Mouse (Mus musculus): ENCODE results near the gene Tusc2. TPM values are rescaled to one million over a fixed set of nuclear protein-coding genes. Genes with fewer than 3 reads are reported as not detected.

Tusc2 gene
- total and polyA plus RNA-seq, 3 experiments, result 36.2 to 48.9 TPM; not detected in 1

- Histone ChIP-seq H3K9me3 (replicated peaks; ENCODE audit: insufficient read depth, low read length) (no peaks in the 10 kb centered on the region), H3K4me3 (ENCODE audit: control insufficient read depth in 1 of 2, insufficient read depth in 1 of 2, low read depth in 2 of 2, low read length in 2 of 2) (no peak overlapping the region), H3K9ac (ENCODE audit: control insufficient read depth, low read depth, low read length, poor library complexity, severe bottlenecking) (no peak overlapping the region), H3K27me3 (ENCODE audit: control insufficient read depth in 1 of 2, insufficient read depth in 2 of 2, low read length in 2 of 2) (no peaks in the 10 kb centered on the region), H3K27ac (ENCODE audit: control insufficient read depth, low read depth, low read length) (no peak overlapping the region), H3K4me1 (ENCODE audit: control insufficient read depth in 1 of 2, insufficient read depth in 2 of 2, low read length in 2 of 2) (peaks cover 0 to 8% of the 10 kb centered on the region in 2 experiments; a peak in 1 of 4 replicates), H3K79me2 (ENCODE audit: control insufficient read depth, insufficient read depth, low read length, poor library complexity) (peaks cover 4% of the 10 kb centered on the region; the same call in 1 of the 2 replicates), H3K36me3 (ENCODE audit: control insufficient read depth in 1 of 2, insufficient read depth in 2 of 2, low read length in 2 of 2) (peaks cover 0 to 2% of the 10 kb centered on the region in 2 experiments; a peak in 1 of 4 replicates)
- TF ChIP-seq MAX (IDR thresholded peaks at IDR 0.05; ENCODE audit: low read length) (no peak), TAL1 (IDR thresholded peaks at IDR 0.05; ENCODE audit: low read length) (no peak)
- no peak for DNase-seq (ENCODE audit: low read depth, low spot score)
Observed at GRCm38 (mm10) chr9:107544196-107544700, 18.8 kb upstream of the Tusc2 start.

- Histone ChIP-seq H3K36me3 (ENCODE audit: control insufficient read depth in 1 of 2, insufficient read depth in 2 of 2, low read length in 2 of 2) (peaks cover 0 to 2% of the 10 kb centered on the region in 2 experiments; a peak in 1 of 4 replicates), H3K27ac (ENCODE audit: control insufficient read depth, low read depth, low read length) (no peak overlapping the region), H3K9ac (ENCODE audit: control insufficient read depth, low read depth, low read length, poor library complexity, severe bottlenecking) (no peak overlapping the region), H3K4me1 (ENCODE audit: control insufficient read depth in 1 of 2, insufficient read depth in 2 of 2, low read length in 2 of 2) (peaks cover 0 to 8% of the 10 kb centered on the region in 2 experiments; a peak in 1 of 4 replicates), H3K79me2 (ENCODE audit: control insufficient read depth, insufficient read depth, low read length, poor library complexity) (peaks cover 4% of the 10 kb centered on the region; the same call in 1 of the 2 replicates), H3K4me3 (ENCODE audit: control insufficient read depth in 1 of 2, insufficient read depth in 1 of 2, low read depth in 2 of 2, low read length in 2 of 2) (no peak overlapping the region), H3K27me3 (ENCODE audit: control insufficient read depth in 1 of 2, insufficient read depth in 2 of 2, low read length in 2 of 2) (no peaks in the 10 kb centered on the region), H3K9me3 (replicated peaks; ENCODE audit: insufficient read depth, low read length) (no peaks in the 10 kb centered on the region)
- TF ChIP-seq EP300 (IDR thresholded peaks at IDR 0.05; ENCODE audit: low read depth in 1 of 2, low read length in 2 of 2) (no peak), MYC (IDR thresholded peaks at IDR 0.05; ENCODE audit: low read depth, low read length) (no peak), MYB (IDR thresholded peaks at IDR 0.05; ENCODE audit: low read depth, low read length) (no peak), RAD21 (IDR thresholded peaks at IDR 0.05; ENCODE audit: low read depth, low read length) (no peak), GABPA (IDR thresholded peaks at IDR 0.05; ENCODE audit: low read depth, low read length) (no peak), TAL1 (IDR thresholded peaks at IDR 0.05; ENCODE audit: low read length) (no peak), GATA1 (IDR thresholded peaks at IDR 0.05; ENCODE audit: low read depth, low read length) (no peak), CHD1 (IDR thresholded peaks at IDR 0.05; ENCODE audit: low read depth, low read length) (no peak), SMC3 (IDR thresholded peaks at IDR 0.05; ENCODE audit: low read depth, low read length) (no peak), HCFC1 (IDR thresholded peaks at IDR 0.05; ENCODE audit: low read depth, low read length) (no peak), USF1 (IDR thresholded peaks at IDR 0.05; ENCODE audit: low read depth, low read length) (no peak), POLR2AphosphoS2 (IDR thresholded peaks at IDR 0.05; ENCODE audit: low read length) (no peak), RCOR1 (IDR thresholded peaks at IDR 0.05; ENCODE audit: low read depth, low read length) (no peak), NELFE (IDR thresholded peaks at IDR 0.05; ENCODE audit: low read depth, low read length) (no peak), POLR2A (IDR thresholded peaks at IDR 0.05; ENCODE audit: control insufficient read depth in 1 of 2, insufficient read depth in 1 of 2, low read depth in 1 of 2, low read length in 2 of 2, poor library complexity in 1 of 2) (no peak), ZKSCAN1 (IDR thresholded peaks at IDR 0.05; ENCODE audit: low read depth, low read length) (no peak), SIN3A (IDR thresholded peaks at IDR 0.05; ENCODE audit: low read length) (no peak), POLR2AphosphoS5 (IDR thresholded peaks at IDR 0.05; ENCODE audit: borderline replicate concordance, low read depth, low read length) (no peak)
- no peak for DNase-seq (ENCODE audit: low read depth, low spot score)
Observed at GRCm38 (mm10) chr9:107544729-107545128, 18.3 kb upstream of the Tusc2 start.

All from MEL (cell line).